Mouse (Mus musculus): ENCODE measurements at regions not wholly inside any gene's neighbourhood (a gene's known extent, or its start where the extent isn't known, plus 50 kb on each side); places are given as distances from the start of the nearest gene placed in this dataset.

GRCm38 (mm10) chr7:135816191-135816590 is 100.0 kb upstream of the Mki67 start:
- in situ Hi-C loops (cut with MboI, MseI): no loop called here

- in situ Hi-C loops (cut with MboI, MseI): no loop called here
Observed at GRCm38 (mm10) chr7:135817868-135818267, 101.7 kb upstream of the Mki67 start.

GRCm38 (mm10) chr7:135818298-135818697 is 102.1 kb upstream of the Mki67 start:
- in situ Hi-C loops (cut with MboI, MseI): no loop called here

- in situ Hi-C loops (cut with MboI, MseI): no loop called here
Observed at GRCm38 (mm10) chr7:135823884-135824750, 108.0 kb upstream of the Mki67 start.

GRCm38 (mm10) chr7:135829246-135829645 is 113.1 kb upstream of the Mki67 start:
- in situ Hi-C loops (cut with MboI, MseI): no loop called here

- in situ Hi-C loops (cut with MboI, MseI): no loop called here
Observed at GRCm38 (mm10) chr7:135833425-135833824, 117.3 kb upstream of the Mki67 start.

GRCm38 (mm10) chr7:135836808-135837733 is 120.9 kb upstream of the Mki67 start:
- in situ Hi-C loops (cut with MboI, MseI): no loop called here

- in situ Hi-C loops (cut with MboI, MseI): no loop called here
Observed at GRCm38 (mm10) chr7:135844018-135844417, 127.9 kb upstream of the Mki67 start.

GRCm38 (mm10) chr7:135847304-135847703 is 131.1 kb upstream of the Mki67 start:
- in situ Hi-C loops (cut with MboI, MseI): no loop called here

- in situ Hi-C loops (cut with MboI, MseI): no loop called here
Observed at GRCm38 (mm10) chr7:135848170-135848569, 132.0 kb upstream of the Mki67 start.

GRCm38 (mm10) chr7:135848833-135849232 is 132.7 kb upstream of the Mki67 start:
- in situ Hi-C loops (cut with MboI, MseI): no loop called here

GRCm38 (mm10) chr7:135853127-135853813 is 137.1 kb upstream of the Mki67 start:
- in situ Hi-C loops (cut with MboI, MseI): no loop called here

- in situ Hi-C loops (cut with MboI, MseI): no loop called here
Observed at GRCm38 (mm10) chr7:135853814-135854324, 137.7 kb upstream of the Mki67 start.

- in situ Hi-C loops (cut with MboI, MseI): no loop called here
Observed at GRCm38 (mm10) chr7:135860288-135860687, 144.1 kb upstream of the Mki67 start.

- in situ Hi-C loops (cut with MboI, MseI): no loop called here
Observed at GRCm38 (mm10) chr7:135860741-135861408, 144.7 kb upstream of the Mki67 start.

- in situ Hi-C loops (cut with MboI, MseI): no loop called here
Observed at GRCm38 (mm10) chr7:135861409-135861805, 145.2 kb upstream of the Mki67 start.

- in situ Hi-C loops (cut with MboI, MseI): no loop called here
Observed at GRCm38 (mm10) chr7:135863581-135864426, 147.6 kb upstream of the Mki67 start.

- in situ Hi-C loops (cut with MboI, MseI): no loop called here
Observed at GRCm38 (mm10) chr7:135870981-135871380, 154.8 kb upstream of the Mki67 start.

GRCm38 (mm10) chr7:135877091-135877874 is 161.1 kb upstream of the Mki67 start:
- in situ Hi-C loops (cut with MboI, MseI): no loop called here
